Mouse (Mus musculus) neural tube, embryonic 13.5 days (tissue): ENCODE measurements around the gene Nipa2. TPM values are rescaled to one million over a fixed set of nuclear protein-coding genes. Genes with fewer than 3 reads are reported as not detected.
A peak's percentile ranks its signal among the peaks of the same experiment; 100 is the strongest.

Experiments
- ATAC-seq: fragments of 200-750 bp; cut with Nextera tagmentation; 2 replicates; pipeline ENCODE4 v1.8.0; 2017; ENCODE audit warnings: low read depth, mild to moderate bottlenecking, moderate TSS enrichment, moderate library complexity
- H3K27ac ChIP-seq: fragments of 300-500 bp; sonication (generic); replicated peaks from 2 replicates; pipeline ENCODE4 v1.5.1; 2015; ENCODE audit warnings: moderate library complexity, mild to moderate bottlenecking, inconsistent platforms
- H3K27me3 ChIP-seq: fragments of 300-500 bp; sonication (generic); 2 replicates; pipeline ENCODE4 v1.6.1; 2015; ENCODE audit warnings: mild to moderate bottlenecking, inconsistent platforms
- H3K36me3 ChIP-seq: fragments of 300-500 bp; sonication (generic); 2 replicates; pipeline ENCODE4 v1.6.1; 2015; ENCODE audit warnings: mild to moderate bottlenecking, inconsistent platforms
- H3K4me1 ChIP-seq: fragments of 300-500 bp; sonication (generic); replicated peaks from 2 replicates; pipeline ENCODE4 v1.6.1; 2015; ENCODE audit warnings: inconsistent platforms
- H3K4me2 ChIP-seq: fragments of 300-500 bp; sonication (generic); 2 replicates; pipeline ENCODE4 v1.6.1; 2015; ENCODE audit warnings: inconsistent platforms, mild to moderate bottlenecking, moderate library complexity
- H3K4me3 ChIP-seq: fragments of 300-500 bp; sonication (generic); 2 replicates; pipeline ENCODE4 v1.5.1; 2015; ENCODE audit warnings: mild to moderate bottlenecking, inconsistent platforms
- H3K9ac ChIP-seq: fragments of 300-500 bp; sonication (generic); 2 replicates; pipeline ENCODE4 v1.6.1; 2015; ENCODE audit warnings: moderate library complexity, mild to moderate bottlenecking, inconsistent platforms
- H3K9me3 ChIP-seq: fragments of 300-500 bp; sonication (generic); 2 replicates; pipeline ENCODE4 v1.6.1; 2016; ENCODE audit warnings: inconsistent platforms
- WGBS: fragments of 180-500 bp; shearing (Covaris S2); methylation state at CpG from one replicate; pipeline ENCODE4 v1.1.7; 2015; 5-methylcytosine and 5-hydroxymethylcytosine counted together
- polyA plus RNA-seq: library from polyadenylated mRNA; unstranded; fragments of >200 nt; fragmentation: Nextera tagmentation; extraction: Ambion mirVana; gene quantifications from 2 replicates; pipeline ENCODE4 v1.2.1, GENCODE M21; 2015

Nipa2 gene
- 40.3 and 42.0 TPM in 2 replicates for polyA plus RNA-seq

- H3K4me2 ChIP-seq, result peak within 1 kb of the TSS; percentile 77
- H3K4me3 ChIP-seq, result peak within 1 kb of the TSS; percentile 83
- H3K4me1 ChIP-seq, result peaks cover 25% of the 10 kb centered on the region
- ATAC-seq, result peak; percentile 98
- peak within 1 kb of the TSS; percentile 89 for H3K27ac ChIP-seq
- H3K9me3 ChIP-seq, result no peaks in the 10 kb centered on the region
- H3K36me3 ChIP-seq, result no peaks in the 10 kb centered on the region
- no peaks in the 10 kb centered on the region for H3K27me3 ChIP-seq
- WGBS, result under 1% methylated on average over 70 of the region's 70 CpGs
- peak within 1 kb of the TSS; percentile 89 for H3K9ac ChIP-seq
These were observed at the start of gene Nipa2 for GRCm38 (mm10) chr7:55962004-55962908. Gene Nipa2 (minus strand): TSS chr7:55962476.

- ATAC-seq, result no peak
These were observed 48.7 kb upstream of the Nipa2 start for GRCm38 (mm10) chr7:56011018-56011333.

DNA sequence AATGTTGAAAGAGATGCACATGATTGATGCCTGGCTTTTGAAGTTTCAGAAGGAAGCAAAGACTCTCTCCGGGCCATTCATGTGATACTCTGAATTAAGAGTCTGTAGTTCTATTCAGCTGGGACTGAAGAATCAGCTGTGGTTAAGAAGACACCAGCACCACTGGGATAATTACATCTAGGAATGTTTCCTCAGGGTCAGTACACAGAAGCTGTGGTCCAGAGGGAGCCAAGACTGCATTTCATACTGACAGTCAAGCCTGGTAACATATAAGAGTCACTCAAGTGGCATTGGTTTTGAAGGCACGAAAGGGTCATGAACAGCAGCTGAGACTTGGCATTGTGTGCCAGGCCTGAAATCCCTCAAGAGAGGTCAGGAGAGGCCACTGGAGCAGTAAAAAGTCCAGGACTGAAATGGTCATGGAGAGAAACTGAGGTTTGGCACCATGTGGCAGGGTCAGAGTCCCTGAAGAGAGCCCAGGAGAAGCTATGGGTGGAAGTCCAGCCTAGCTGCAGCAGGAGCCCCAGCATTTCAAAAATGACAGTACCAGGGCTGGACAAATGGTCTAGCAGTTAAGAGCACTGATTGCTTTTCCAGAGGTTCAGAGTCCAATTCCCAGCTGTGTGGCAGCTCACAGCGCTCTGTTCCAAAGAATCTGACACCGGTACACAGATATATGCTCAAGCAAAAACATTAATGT, 48.2 kb upstream of the Nipa2 start:
- Histone ChIP-seq H3K27ac (no peak overlapping the region), H3K27me3 (no peaks in the 10 kb centered on the region), H3K4me2 (no peak overlapping the region), H3K4me1 (no peaks in the 10 kb centered on the region), H3K9ac (no peak overlapping the region), H3K9me3 (no peaks in the 10 kb centered on the region), H3K36me3 (no peaks in the 10 kb centered on the region), H3K4me3 (no peak overlapping the region)
- 72% methylated on average over 4 of the region's 4 CpGs for WGBS
- no peak for ATAC-seq

More at GRCm38 (mm10) chr7:56011018-56011333, 48.7 kb upstream of the Nipa2 start:
- Histone ChIP-seq H3K4me1 (no peaks in the 10 kb centered on the region), H3K9me3 (no peaks in the 10 kb centered on the region), H3K4me3 (no peak overlapping the region), H3K27me3 (no peaks in the 10 kb centered on the region), H3K9ac (no peak overlapping the region), H3K27ac (no peak overlapping the region), H3K36me3 (0 out of 2 replicates have a peak, but pooled peaks cover 4% of the 10 kb centered on the region), H3K4me2 (no peak overlapping the region)

- Histone ChIP-seq H3K27ac (no peak overlapping the region), H3K9ac (no peak overlapping the region), H3K9me3 (no peaks in the 10 kb centered on the region), H3K4me3 (no peak overlapping the region), H3K27me3 (no peaks in the 10 kb centered on the region), H3K36me3 (no peaks in the 10 kb centered on the region), H3K4me1 (peaks cover 11% of the 10 kb centered on the region), H3K4me2 (no peak overlapping the region)
- 1% methylated on average over 2 of the region's 4 CpGs for WGBS
- ATAC-seq, result no peak
These were observed 36.7 kb upstream of the Nipa2 start for GRCm38 (mm10) chr7:55998997-55999396.

DNA sequence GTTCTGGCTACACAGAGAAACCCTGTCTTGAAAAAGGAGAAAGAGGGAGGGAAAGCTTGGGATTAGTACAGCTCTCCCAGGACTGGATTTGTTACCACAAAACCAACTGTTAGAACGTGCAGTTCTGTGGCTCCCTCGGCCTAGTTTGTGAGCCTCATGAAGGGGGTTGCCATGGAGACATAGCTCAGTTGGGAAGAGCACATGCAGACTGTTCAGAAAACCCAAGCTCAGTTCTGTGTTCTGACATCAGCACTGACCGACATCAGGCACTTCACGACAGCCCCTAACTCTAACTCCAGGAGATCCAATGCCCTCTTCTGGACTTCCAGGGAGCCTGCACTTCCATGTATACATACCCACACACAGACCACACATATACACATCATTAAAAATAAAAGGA, 32.7 kb upstream of the Nipa2 start:
- ATAC-seq, result peak; percentile 63; the same call in 1 of the 2 replicates

GRCm38 (mm10) chr7:55991858-55992257, 29.6 kb upstream of the Nipa2 start:
- no peaks in the 10 kb centered on the region for H3K4me1 ChIP-seq
- H3K9me3 ChIP-seq, result no peaks in the 10 kb centered on the region
- 92% methylated on average over 7 of the region's 7 CpGs for WGBS
- no peak overlapping the region for H3K27ac ChIP-seq
- no peak overlapping the region for H3K4me3 ChIP-seq
- 0 out of 2 replicates have a peak, but pooled peaks cover 3% of the 10 kb centered on the region for H3K36me3 ChIP-seq
- no peaks in the 10 kb centered on the region for H3K27me3 ChIP-seq
- H3K9ac ChIP-seq, result no peak overlapping the region
- no peak overlapping the region for H3K4me2 ChIP-seq
- no peak for ATAC-seq

More for the DNA sequence above, 32.7 kb upstream of the Nipa2 start:
- peaks cover 11% of the 10 kb centered on the region for H3K4me1 ChIP-seq
- 0 out of 2 replicates have a peak, but pooled peaks cover 3% of the 10 kb centered on the region for H3K36me3 ChIP-seq
- H3K4me2 ChIP-seq, result no peak overlapping the region
- 27% methylated on average over 4 of the region's 4 CpGs for WGBS
- H3K27me3 ChIP-seq, result no peaks in the 10 kb centered on the region
- no peak overlapping the region for H3K9ac ChIP-seq
- no peak overlapping the region for H3K27ac ChIP-seq
- no peaks in the 10 kb centered on the region for H3K9me3 ChIP-seq
- H3K4me3 ChIP-seq, result no peak overlapping the region

DNA sequence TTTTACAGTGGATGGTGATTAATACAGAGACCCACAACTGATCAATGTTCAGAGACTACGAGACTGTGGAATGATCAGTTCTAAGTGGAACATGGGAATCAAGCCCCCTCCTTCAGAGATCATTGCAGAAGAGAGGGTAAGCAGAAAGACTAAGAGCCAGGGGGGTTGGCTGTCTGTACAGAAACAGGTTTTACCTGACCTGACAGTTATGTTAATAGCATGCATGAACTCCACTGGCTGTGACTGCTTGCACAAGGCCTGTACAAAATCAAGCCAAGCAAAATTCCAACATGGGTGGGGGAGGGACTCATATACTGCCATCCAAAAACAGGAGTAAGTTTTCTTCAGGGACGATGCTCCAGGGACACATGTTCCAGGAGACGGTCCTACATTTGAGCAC, 28.9 kb upstream of the Nipa2 start:
- Histone ChIP-seq H3K27me3 (no peaks in the 10 kb centered on the region), H3K9me3 (no peaks in the 10 kb centered on the region), H3K4me1 (no peaks in the 10 kb centered on the region), H3K9ac (no peak overlapping the region), H3K27ac (no peak overlapping the region), H3K4me3 (no peak overlapping the region), H3K36me3 (0 out of 2 replicates have a peak, but pooled peaks cover 3% of the 10 kb centered on the region), H3K4me2 (no peak overlapping the region)
- ATAC-seq, result no peak
- 96% methylated on average over 3 of the region's 3 CpGs for WGBS

DNA sequence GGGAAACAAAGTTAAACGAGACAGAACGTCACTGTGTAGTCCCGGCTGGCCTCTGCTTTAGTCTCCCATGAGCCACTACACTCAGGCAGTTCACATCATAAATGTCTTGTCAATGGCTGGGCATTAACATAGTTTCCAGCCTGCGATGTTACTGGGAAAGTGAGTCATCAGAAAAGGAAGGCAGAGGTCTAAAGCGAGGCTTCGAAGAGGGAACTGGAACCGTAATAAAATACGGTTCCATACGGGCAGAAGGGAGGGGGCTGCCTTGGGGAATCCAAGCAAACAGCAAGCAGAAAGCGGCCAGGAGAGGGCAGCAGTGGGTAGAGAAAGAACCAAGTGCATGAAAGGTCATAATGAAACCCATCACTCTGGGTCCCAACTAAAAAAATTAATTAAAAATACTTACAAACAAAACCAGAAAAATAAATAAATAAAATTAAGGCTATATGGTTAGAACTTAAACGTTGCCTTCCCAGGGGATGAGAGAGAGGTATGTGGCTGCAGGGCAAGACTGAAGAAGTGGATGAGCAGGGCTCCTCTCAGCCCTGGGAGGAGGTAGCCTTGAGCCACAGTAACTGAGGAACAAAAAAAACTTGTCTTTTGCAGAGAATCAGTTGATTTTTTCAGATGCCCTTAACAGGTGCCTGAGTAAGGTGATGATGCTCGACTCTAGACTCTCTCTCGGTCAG, 24.4 kb upstream of the Nipa2 start:
- Histone ChIP-seq H3K4me2 (peak overlapping the region; percentile 43), H3K4me1 (no peaks in the 10 kb centered on the region), H3K9ac (no peak overlapping the region), H3K27me3 (no peaks in the 10 kb centered on the region), H3K9me3 (no peaks in the 10 kb centered on the region), H3K27ac (no peak overlapping the region), H3K36me3 (peaks cover 26% of the 10 kb centered on the region), H3K4me3 (no peak overlapping the region)
- 32% methylated on average over 13 of the region's 13 CpGs for WGBS
- ATAC-seq, result peak; percentile 72

DNA sequence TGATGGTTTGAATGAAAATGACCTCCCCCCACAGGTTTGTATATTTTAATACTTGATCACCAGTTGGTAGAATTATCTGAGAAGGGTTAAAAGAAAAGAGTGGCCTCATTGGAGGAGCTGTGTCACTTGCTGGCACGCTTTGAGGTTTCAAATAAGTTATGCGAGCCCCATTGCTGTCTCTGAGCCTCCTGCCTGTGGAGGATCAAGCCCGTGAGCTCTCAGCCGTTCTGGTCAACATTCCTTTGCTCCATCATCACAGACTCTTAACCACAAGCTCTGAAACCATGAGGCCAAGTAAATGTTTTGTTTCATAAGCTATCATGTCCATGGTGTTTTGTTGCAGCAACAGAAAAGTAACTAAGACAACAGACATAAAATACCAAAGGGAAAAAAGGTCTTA, 22.5 kb upstream of the Nipa2 start:
- Histone ChIP-seq H3K27me3 (no peaks in the 10 kb centered on the region), H3K4me3 (no peak overlapping the region), H3K36me3 (peaks cover 31% of the 10 kb centered on the region), H3K4me1 (no peaks in the 10 kb centered on the region), H3K27ac (no peak overlapping the region), H3K9ac (no peak overlapping the region), H3K9me3 (no peaks in the 10 kb centered on the region), H3K4me2 (no peak overlapping the region)
- WGBS, result 84% methylated on average over 4 of the region's 4 CpGs
- no peak for ATAC-seq

- Histone ChIP-seq H3K9me3 (no peaks in the 10 kb centered on the region), H3K9ac (no peak overlapping the region), H3K27me3 (no peaks in the 10 kb centered on the region), H3K27ac (no peak overlapping the region), H3K4me2 (no peak overlapping the region), H3K36me3 (peaks cover 44% of the 10 kb centered on the region), H3K4me3 (no peak overlapping the region), H3K4me1 (no peaks in the 10 kb centered on the region)
- 91% methylated on average over 5 of the region's 5 CpGs for WGBS
- no peak for ATAC-seq
These were observed 20.8 kb upstream of the Nipa2 start for GRCm38 (mm10) chr7:55983107-55983506.

GRCm38 (mm10) chr7:55982010-55982700, 19.9 kb upstream of the Nipa2 start:
- peaks cover 44% of the 10 kb centered on the region for H3K36me3 ChIP-seq
- no peaks in the 10 kb centered on the region for H3K27me3 ChIP-seq
- H3K4me3 ChIP-seq, result no peak overlapping the region
- H3K4me2 ChIP-seq, result no peak overlapping the region
- H3K4me1 ChIP-seq, result no peaks in the 10 kb centered on the region
- H3K9ac ChIP-seq, result no peak overlapping the region
- no peak for ATAC-seq
- H3K27ac ChIP-seq, result no peak overlapping the region
- WGBS, result 86% methylated on average over 10 of the region's 10 CpGs
- H3K9me3 ChIP-seq, result no peaks in the 10 kb centered on the region
